Mouse (Mus musculus) small intestine, adult 2 months (tissue): ENCODE data around the gene Fpr3. TPM values are rescaled to one million over a fixed set of nuclear protein-coding genes. Genes with fewer than 3 reads are reported as not detected.
A peak's percentile ranks its signal among the peaks of the same experiment; 100 is the strongest.
"Not testable (repeated sequence)": the region's sequence is repeated elsewhere in the genome, so short reads cannot be mapped to it uniquely, and the experiment has no call there.

Source experiments
- H3K27ac ChIP-seq: fragments of 200-500 bp; 2 replicates; pipeline ENCODE4 v1.5.1; 2012; ENCODE audit warnings: low read depth, low read length, control low read depth, inconsistent platforms; ENCODE audit not compliant: insufficient read depth
- H3K27me3 ChIP-seq: fragments of 200-500 bp; 2 replicates; pipeline ENCODE4 v1.6.1; 2012; ENCODE audit warnings: mild to moderate bottlenecking, moderate library complexity, low read length, inconsistent platforms; ENCODE audit not compliant: control insufficient read depth, insufficient read depth
- H3K36me3 ChIP-seq: fragments of 200-500 bp; 2 replicates; pipeline ENCODE4 v1.6.1; 2012; ENCODE audit warnings: mild to moderate bottlenecking, low read length, control low read depth, inconsistent platforms; ENCODE audit not compliant: control insufficient read depth, insufficient read depth
- H3K4me1 ChIP-seq: fragments of 200-500 bp; 2 replicates; pipeline ENCODE4 v1.6.1; 2012; ENCODE audit warnings: low read length, inconsistent platforms, mixed read lengths; ENCODE audit not compliant: control insufficient read depth, insufficient read depth, insufficient read length
- H3K4me3 ChIP-seq: fragments of 200-500 bp; 2 replicates; pipeline ENCODE4 v1.5.1; 2012; ENCODE audit warnings: low read depth, mild to moderate bottlenecking, control low read depth, inconsistent platforms, low read length, moderate library complexity
- CTCF ChIP-seq: fragments of 200-500 bp; IDR thresholded peaks from 2 replicates; pipeline ENCODE4 v1.5.1; 2012; ENCODE audit warnings: low read depth, mild to moderate bottlenecking, control low read depth, inconsistent platforms, low read length, moderate library complexity, mixed read lengths; ENCODE audit not compliant: insufficient replicate concordance, insufficient read length; ENCODE audit errors: extremely low read depth
- POLR2A ChIP-seq: fragments of 200-500 bp; IDR thresholded peaks from 2 replicates; pipeline ENCODE4 v1.6.1; 2012; ENCODE audit warnings: low read depth, mild to moderate bottlenecking, control low read depth, inconsistent platforms, low read length, moderate library complexity
- WGBS: fragments of 180-500 bp; shearing (Covaris S2); methylation state at CpG from one replicate; pipeline ENCODE4 v1.1.7; 2018; 5-methylcytosine and 5-hydroxymethylcytosine counted together
- polyA plus RNA-seq: library from polyadenylated mRNA; depleted of rRNA; stranded (reverse); fragments of >200 nt; gene quantifications from 2 replicates; pipeline ENCODE4 v1.2.3, GENCODE M21; 2012; rRNA removed

Gene Fpr3
- not detected in 2 replicates for polyA plus RNA-seq

- Histone ChIP-seq H3K36me3 (no peaks in the 10 kb centered on the region), H3K4me1 (no peaks in the 10 kb centered on the region), H3K27me3 (no peaks in the 10 kb centered on the region), H3K4me3 (no peak within 1 kb of the TSS), H3K27ac (no peak within 1 kb of the TSS)
- WGBS, result 37% methylated on average over 1 of the region's 1 CpGs
- TF ChIP-seq CTCF (no peak), POLR2A (no peak)
Measured at GRCm38 (mm10) chr17:17887774-17888248, at the start of gene Fpr3, which contains the start of gene Fpr2. Gene Fpr3 (plus strand): TSS chr17:17887852. Gene Fpr2 (plus strand): TSS chr17:17887824.

DNA sequence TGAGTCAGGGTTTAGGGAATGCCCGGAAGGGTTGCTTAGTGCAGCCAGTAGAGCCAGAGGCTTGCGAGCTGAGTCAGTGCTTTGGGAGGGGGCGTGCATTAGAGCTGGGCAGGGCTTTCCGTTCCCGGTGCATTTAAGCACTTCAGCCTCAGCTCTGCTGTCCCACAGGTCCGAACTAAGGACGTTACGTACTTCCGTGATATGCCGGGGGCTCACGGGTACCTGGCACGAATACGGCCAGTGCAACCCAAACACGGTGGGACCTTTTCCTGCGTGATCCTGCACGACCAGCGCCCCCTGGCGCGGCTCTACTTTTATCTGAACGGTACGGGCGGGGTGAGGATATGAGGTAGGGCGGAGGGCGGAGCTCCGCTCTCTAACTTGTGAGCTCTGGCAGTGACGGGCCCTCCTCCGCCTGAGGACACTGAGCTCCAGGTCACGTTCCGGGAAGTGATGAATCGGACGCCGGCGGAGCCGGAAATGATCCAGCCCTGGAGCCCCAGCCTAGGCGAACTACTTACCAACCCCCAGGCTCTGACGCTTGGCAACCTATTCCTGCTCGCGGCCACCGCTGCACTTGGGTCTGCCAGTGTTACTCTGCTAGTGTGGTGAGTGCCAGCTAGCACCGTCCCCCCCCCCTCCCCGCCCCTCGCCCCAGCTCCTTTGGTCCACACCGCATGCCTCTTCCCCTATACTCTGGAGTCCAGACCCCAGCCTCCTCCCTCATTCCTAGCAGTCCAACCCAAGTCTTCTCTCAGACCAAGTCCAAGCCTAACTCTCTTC lies 49.5 kb upstream of the Fpr3 start:
- H3K27ac ChIP-seq, result peak overlapping the region; percentile 62
- H3K36me3 ChIP-seq, result no peaks in the 10 kb centered on the region
- peak overlapping the region; percentile 71 for H3K4me3 ChIP-seq
- 1% methylated on average over 43 of the region's 43 CpGs for WGBS
- H3K4me1 ChIP-seq, result no peaks in the 10 kb centered on the region
- H3K27me3 ChIP-seq, result no peaks in the 10 kb centered on the region
- peak; percentile 82 for TF ChIP-seq POLR2A
- peak; percentile 86; the same call in 1 of the 2 replicates for TF ChIP-seq CTCF

- Histone ChIP-seq H3K36me3 (no peaks in the 10 kb centered on the region), H3K27me3 (no peaks in the 10 kb centered on the region), H3K27ac (no peak overlapping the region), H3K4me1 (no peaks in the 10 kb centered on the region), H3K4me3 (no peak overlapping the region)
- 97% methylated on average over 2 of the region's 2 CpGs for WGBS
- TF ChIP-seq CTCF (no peak), POLR2A (no peak)
Measured at GRCm38 (mm10) chr17:17839276-17839675, 48.4 kb upstream of the Fpr3 start.

- no peak overlapping the region for H3K4me3 ChIP-seq
- WGBS, result 83% methylated on average over 7 of the region's 7 CpGs
- no peaks in the 10 kb centered on the region for H3K4me1 ChIP-seq
- TF ChIP-seq POLR2A (no peak), CTCF (no peak)
- H3K27ac ChIP-seq, result no peak overlapping the region
- no peaks in the 10 kb centered on the region for H3K27me3 ChIP-seq
- H3K36me3 ChIP-seq, result no peaks in the 10 kb centered on the region
Measured at GRCm38 (mm10) chr17:17840796-17841195, 46.9 kb upstream of the Fpr3 start.

- H3K27me3 ChIP-seq, result no peaks in the 10 kb centered on the region
- no peak for TF ChIP-seq CTCF
- TF ChIP-seq POLR2A, result no peak
- H3K27ac ChIP-seq, result no peak overlapping the region
- no peaks in the 10 kb centered on the region for H3K36me3 ChIP-seq
- 72% methylated on average over 27 of the region's 27 CpGs for WGBS
- H3K4me3 ChIP-seq, result no peak overlapping the region
- H3K4me1 ChIP-seq, result no peaks in the 10 kb centered on the region
Measured at GRCm38 (mm10) chr17:17843534-17844261, 44.0 kb upstream of the Fpr3 start.

- H3K36me3 ChIP-seq, H3K4me1 ChIP-seq, H3K27ac ChIP-seq, H3K4me3 ChIP-seq, H3K27me3 ChIP-seq: not testable (repeated sequence)
- 54% methylated on average over 3 of the region's 3 CpGs for WGBS
Measured at GRCm38 (mm10) chr17:17844606-17845005, 43.0 kb upstream of the Fpr3 start.

DNA sequence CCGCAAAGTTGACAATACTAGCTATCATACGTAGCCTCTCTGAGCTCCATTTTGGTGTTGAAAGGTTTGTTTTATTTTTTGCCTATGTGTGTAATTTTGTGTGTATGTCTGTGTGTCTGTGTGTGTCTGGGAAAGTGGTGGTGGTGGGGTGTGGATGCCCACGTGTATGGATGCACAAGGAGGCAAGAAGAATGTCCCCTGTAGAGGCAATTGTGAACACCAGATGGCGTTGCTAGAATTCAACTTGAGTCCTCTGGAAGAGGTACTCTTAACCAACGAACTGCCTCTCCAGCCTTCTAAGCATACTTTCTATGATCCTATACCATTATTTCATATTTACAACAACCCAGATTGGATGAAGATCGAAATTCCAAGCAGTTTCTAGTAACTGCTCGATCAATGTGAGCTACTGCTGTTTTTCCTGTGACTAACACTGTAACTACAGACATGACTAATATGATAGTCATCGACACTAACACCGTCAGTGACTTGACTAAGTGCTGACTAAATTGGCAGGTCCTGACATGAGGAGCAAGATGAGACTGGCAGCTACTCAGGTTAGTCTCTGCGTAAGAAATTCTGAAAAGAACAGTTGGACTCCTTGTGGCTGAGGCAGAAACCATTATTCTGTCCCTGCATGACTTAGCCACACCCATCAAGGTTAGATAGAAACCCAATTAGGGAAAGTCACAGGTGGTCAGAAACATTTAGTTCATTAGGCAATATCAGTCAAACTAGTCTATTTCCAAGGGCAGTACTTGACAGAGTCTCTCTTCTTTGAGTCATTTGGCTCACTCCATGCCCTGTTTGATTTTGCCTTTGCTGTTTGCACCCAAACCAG lies 42.2 kb upstream of the Fpr3 start:
- Histone ChIP-seq H3K27me3 (peaks cover 4% of the 10 kb centered on the region; the same call in 1 of the 2 replicates), H3K27ac (no peak overlapping the region), H3K36me3 (no peaks in the 10 kb centered on the region), H3K4me1 (no peaks in the 10 kb centered on the region), H3K4me3 (no peak overlapping the region)
- WGBS, result 72% methylated on average over 10 of the region's 10 CpGs
- no peak for TF ChIP-seq POLR2A
- no peak for TF ChIP-seq CTCF
